Mouse (Mus musculus) cerebellum, adult 9-11 months (tissue): Measurements from ENCODE around the gene Olfr573-ps1.

ENCODE experiments used
- DNase-seq: peaks from one replicate; pipeline ENCODE4 v3.0.0; 2022

The Olfr573-ps1 gene

GRCm38 (mm10) chr7:102942475-102942874 lies at the start of gene Olfr573-ps1:
Gene Olfr573-ps1 (minus strand): TSS chr7:102942575.
- DNase-seq = no peak

GRCm38 (mm10) chr7:102989224-102989623 lies 46.8 kb upstream of the Olfr573-ps1 start, which contains the start of gene Olfr578:
Gene Olfr578 (minus strand): TSS chr7:102989324.
- DNase-seq = no peak

GRCm38 (mm10) chr7:102975843-102976242 lies 33.5 kb upstream of the Olfr573-ps1 start, which contains the start of gene Olfr577:
Gene Olfr577 (minus strand): TSS chr7:102975943.
- DNase-seq = no peak

GRCm38 (mm10) chr7:102974399-102974798 lies 32.0 kb upstream of the Olfr573-ps1 start:
- DNase-seq = no peak

GRCm38 (mm10) chr7:102962360-102962759 lies 20.0 kb upstream of the Olfr573-ps1 start, which contains the start of gene Olfr576:
Gene Olfr576 (plus strand): TSS chr7:102962660.
- no peak for DNase-seq

- no peak for DNase-seq
Measured at GRCm38 (mm10) chr7:102958593-102958992, 16.2 kb upstream of the Olfr573-ps1 start, which contains the start of gene Olfr575. Gene Olfr575 (minus strand): TSS chr7:102958775.

GRCm38 (mm10) chr7:102958137-102958536 lies 15.8 kb upstream of the Olfr573-ps1 start:
- DNase-seq = no peak

- DNase-seq = no peak
Measured at GRCm38 (mm10) chr7:102950732-102951131, 8.4 kb upstream of the Olfr573-ps1 start.

- no peak for DNase-seq
Measured at GRCm38 (mm10) chr7:102948167-102948566, 5.8 kb upstream of the Olfr573-ps1 start, which contains the start of gene Olfr574. Gene Olfr574 (plus strand): TSS chr7:102948467.

GRCm38 (mm10) chr7:102943417-102943816 lies 1.0 kb upstream of the Olfr573-ps1 start:
- DNase-seq = no peak

- DNase-seq = no peak
Measured at GRCm38 (mm10) chr7:102927105-102927504, 15.3 kb downstream of the Olfr573-ps1 start.

GRCm38 (mm10) chr7:102924109-102924508 lies 18.3 kb downstream of the Olfr573-ps1 start, which contains the start of gene Olfr572:
Gene Olfr572 (plus strand): TSS chr7:102924409.
- DNase-seq = no peak

GRCm38 (mm10) chr7:102919632-102920031 lies 22.7 kb downstream of the Olfr573-ps1 start:
- DNase-seq = no peak

GRCm38 (mm10) chr7:102917032-102917875 lies 25.1 kb downstream of the Olfr573-ps1 start, which contains the start of gene Olfr571:
Gene Olfr571 (minus strand): TSS chr7:102917536.
- DNase-seq = no peak

- DNase-seq = no peak
Measured at GRCm38 (mm10) chr7:102916405-102916804, 26.0 kb downstream of the Olfr573-ps1 start.

GRCm38 (mm10) chr7:102915261-102915660 lies 27.1 kb downstream of the Olfr573-ps1 start:
- DNase-seq = no peak
